Mouse (Mus musculus) olfactory bulb, adult 2 months (tissue): ENCODE measurements at regions not wholly inside any gene's neighbourhood (a gene's known extent, or its start where the extent isn't known, plus 50 kb on each side); places are given as distances from the start of the nearest gene placed in this dataset.

ENCODE experiments used
- CTCF ChIP-seq: fragments of 200-500 bp; IDR thresholded peaks from 2 replicates; pipeline ENCODE4 v1.5.1; 2012; ENCODE audit warnings: low read depth, mild to moderate bottlenecking, low read length, moderate library complexity; ENCODE audit not compliant: insufficient read depth
- POLR2A ChIP-seq: fragments of 200-500 bp; IDR thresholded peaks from 2 replicates; pipeline ENCODE4 v1.6.1; 2012; ENCODE audit warnings: mild to moderate bottlenecking, low read depth, low read length, moderate library complexity; ENCODE audit not compliant: insufficient read depth

- TF ChIP-seq POLR2A (no peak), CTCF (no peak)
Measured at GRCm38 (mm10) chr6:93426141-93426540, 482.8 kb upstream of the Adamts9 start.
